ENCODE assay signal across 8 mouse cellular contexts in genomic region chr4:62208696-62209380, GRCm38 (mm10). TPM values are rescaled to one million over a fixed set of nuclear protein-coding genes. Genes with fewer than 3 reads are reported as not detected.
DNase-seq lines count a peak whose midpoint lies in the region; ATAC-seq lines count a peak whose summit lies in the region.

No protein-coding gene starts in this region.

- peak overlapping the region; percentile 87 for H3K9ac ChIP-seq in lung, embryonic 15.5 days
- peak overlapping the region; percentile 54 for H3K9ac ChIP-seq in intestine, embryonic 14.5 days (ENCODE audit: low read length)
- H3K9ac ChIP-seq in neural tube, embryonic 11.5 days (ENCODE audit: low read length) = peak overlapping the region; percentile 81

- peak overlapping the region; percentile 83 for H3K4me3 ChIP-seq in lung, embryonic 15.5 days
- peak overlapping the region; percentile 64 for H3K4me3 ChIP-seq in intestine, embryonic 14.5 days (ENCODE audit: low read depth, low read length)
- H3K4me3 ChIP-seq in neural tube, embryonic 11.5 days (ENCODE audit: low read depth, low read length) = peak overlapping the region; percentile 64

- H3K4me2 ChIP-seq in lung, embryonic 15.5 days = peak overlapping the region; percentile 68
- H3K4me2 ChIP-seq in intestine, embryonic 14.5 days (ENCODE audit: low read length) = peak overlapping the region; percentile 75
- H3K4me2 ChIP-seq in neural tube, embryonic 11.5 days (ENCODE audit: low read depth) = peak overlapping the region; percentile 61

- H3K27me3 ChIP-seq in lung, embryonic 15.5 days = no peaks in the 10 kb centered on the region
- H3K27me3 ChIP-seq in intestine, embryonic 14.5 days (replicated peaks; ENCODE audit: control insufficient read depth, insufficient read depth, low read length) = no peaks in the 10 kb centered on the region
- H3K27me3 ChIP-seq in neural tube, embryonic 11.5 days (ENCODE audit: control insufficient read depth, insufficient read depth, low read length) = no peaks in the 10 kb centered on the region

- H3K9me3 ChIP-seq in lung, embryonic 15.5 days = no peaks in the 10 kb centered on the region
- no peaks in the 10 kb centered on the region for H3K9me3 ChIP-seq in intestine, embryonic 14.5 days (ENCODE audit: control insufficient read depth, low read length)
- no peaks in the 10 kb centered on the region for H3K9me3 ChIP-seq in neural tube, embryonic 11.5 days (ENCODE audit: control insufficient read depth, low read length)

- H3K4me1 ChIP-seq in lung, embryonic 15.5 days = peaks cover 19% of the 10 kb centered on the region
- H3K4me1 ChIP-seq in intestine, embryonic 14.5 days (replicated peaks; ENCODE audit: control insufficient read depth, insufficient read depth, low read length) = peaks cover 15% of the 10 kb centered on the region
- H3K4me1 ChIP-seq in neural tube, embryonic 11.5 days (ENCODE audit: control insufficient read depth, insufficient read depth, low read length) = no peaks in the 10 kb centered on the region

- peak overlapping the region; percentile 95 for H3K27ac ChIP-seq in lung, embryonic 15.5 days
- peak overlapping the region; percentile 91 for H3K27ac ChIP-seq in intestine, embryonic 14.5 days (ENCODE audit: low read depth)
- peak overlapping the region; percentile 83 for H3K27ac ChIP-seq in neural tube, embryonic 11.5 days (ENCODE audit: low read depth, low read length)

- intact Hi-C loops in left cerebral cortex, postnatal 14 days (cut with DNase I) = no loop called here

- ATAC-seq in lung, embryonic 15.5 days (ENCODE audit: borderline replicate concordance, extremely low read depth, low FRiP score, low TSS enrichment) = peak; percentile 48
- no peak; the same call in none of the 2 replicates for ATAC-seq in intestine, embryonic 14.5 days (replicated peaks; ENCODE audit: low FRiP score, low TSS enrichment, low read depth)
- ATAC-seq in neural tube, embryonic 11.5 days (ENCODE audit: insufficient read depth, low FRiP score, low TSS enrichment) = peak; percentile 29
- no peak for ATAC-seq in erythroid progenitor cell, adult 5-6 weeks (replicated peaks; ENCODE audit: low FRiP score, poor library complexity, severe bottlenecking)

- DNase-seq in cerebellum, adult 9-11 months = peak; percentile 21
- no peak for DNase-seq in cerebellum, postnatal 36 days
- no peak for DNase-seq in lung, postnatal 4 days
- DNase-seq in intestine, embryonic 14.5 days (ENCODE audit: low spot score) = no peak
- DNase-seq in neural tube, embryonic 11.5 days (ENCODE audit: low spot score) = peak; percentile 11
- no peak for DNase-seq in left cerebral cortex, postnatal 14 days (ENCODE audit: low spot score in 2 of 2)

- peaks cover 7% of the 10 kb centered on the region for H3K36me3 ChIP-seq in lung, embryonic 15.5 days
- H3K36me3 ChIP-seq in intestine, embryonic 14.5 days (ENCODE audit: control insufficient read depth, insufficient read depth, low read length) = peaks cover 7% of the 10 kb centered on the region
- peaks cover 3% of the 10 kb centered on the region; the same call in 1 of the 2 replicates for H3K36me3 ChIP-seq in neural tube, embryonic 11.5 days (ENCODE audit: control insufficient read depth, insufficient read depth, low read length)

- 5% methylated on average over 19 of the region's 19 CpGs for WGBS in lung, embryonic 15.5 days
- WGBS in intestine, embryonic 14.5 days = 5% methylated on average over 19 of the region's 19 CpGs
- whole genome bisulfite sequencing in neural tube, embryonic 11.5 days = 4% methylated on average over 19 of the region's 19 CpGs

RNA-seq across cellular contexts. Expression of gene Zfp37, which starts 22.0 kb away (rescaled TPM):
- 8.7 and 9.3 TPM in 2 replicates for polyA plus RNA-seq in lung, embryonic 15.5 days (2015; fragmentation: Nextera tagmentation; extraction: Ambion mirVana)
- 9.9 and 12.4 TPM in 2 replicates for polyA plus RNA-seq in intestine, embryonic 14.5 days (2014; fragmentation: Nextera tagmentation; extraction: Ambion mirVana)
- polyA plus RNA-seq in neural tube, embryonic 11.5 days (2014; fragmentation: Nextera tagmentation; extraction: Ambion mirVana) = 28.6 and 29.4 TPM in 2 replicates
- not detected in 2 replicates for total RNA-seq in erythroid progenitor cell, adult 5-6 weeks (2015; ENCODE audit: low replicate concordance)
- total RNA-seq in erythroid progenitor cell, adult 5-6 weeks (2017; ENCODE audit: low replicate concordance) = 0.98 and 2.2 TPM in 2 replicates
- total RNA-seq in left cerebral cortex, postnatal 14 days (2021) = 10 to 100 TPM; 20.3 to 20.7 TPM

RNA-seq across cellular contexts. Expression of gene Slc31a2, which starts 53.5 kb away (rescaled TPM):
- polyA plus RNA-seq in lung, embryonic 15.5 days (2015; fragmentation: Nextera tagmentation; extraction: Ambion mirVana) = 18.1 and 22.4 TPM in 2 replicates
- polyA plus RNA-seq in intestine, embryonic 14.5 days (2014; fragmentation: Nextera tagmentation; extraction: Ambion mirVana) = 13.6 and 14.5 TPM in 2 replicates
- polyA plus RNA-seq in neural tube, embryonic 11.5 days (2014; fragmentation: Nextera tagmentation; extraction: Ambion mirVana) = 13.0 and 17.2 TPM in 2 replicates
- 6.5 and 9.6 TPM in 2 replicates for total RNA-seq in erythroid progenitor cell, adult 5-6 weeks (2015; ENCODE audit: low replicate concordance)
- total RNA-seq in erythroid progenitor cell, adult 5-6 weeks (2017; ENCODE audit: low replicate concordance) = 3.0 and 3.2 TPM in 2 replicates
- 1 to 10 TPM; 7.1 to 9.8 TPM for total RNA-seq in left cerebral cortex, postnatal 14 days (2021)

RNA-seq across cellular contexts. Expression of gene Mup21, which starts 58.2 kb away (rescaled TPM):
- not detected in 2 replicates for polyA plus RNA-seq in lung, embryonic 15.5 days (2015; fragmentation: Nextera tagmentation; extraction: Ambion mirVana)
- not detected in 2 replicates for polyA plus RNA-seq in intestine, embryonic 14.5 days (2014; fragmentation: Nextera tagmentation; extraction: Ambion mirVana)
- not detected in 2 replicates for polyA plus RNA-seq in neural tube, embryonic 11.5 days (2014; fragmentation: Nextera tagmentation; extraction: Ambion mirVana)
- not detected in 2 replicates for total RNA-seq in erythroid progenitor cell, adult 5-6 weeks (2015; ENCODE audit: low replicate concordance)
- total RNA-seq in erythroid progenitor cell, adult 5-6 weeks (2017; ENCODE audit: low replicate concordance) = not detected in 2 replicates
- not detected for total RNA-seq in left cerebral cortex, postnatal 14 days (2021)

Comparison
In these comparisons a context has a peak if more than half of its experiments do, and no peak if none do; other contexts are left out.
1. DNase-seq: peak in cerebellum, adult 9-11 months (single experiment) and neural tube, embryonic 11.5 days (single experiment); none in cerebellum, postnatal 36 days (0 of 2), lung, postnatal 4 days (0 of 2), intestine, embryonic 14.5 days (single experiment) and left cerebral cortex, postnatal 14 days (0 of 2).
2. ATAC-seq: peak in lung, embryonic 15.5 days (single experiment) and neural tube, embryonic 11.5 days (single experiment); none in intestine, embryonic 14.5 days (single experiment) and erythroid progenitor cell, adult 5-6 weeks (single experiment).
3. Peak in every context shown above with its lines, with median percentiles within 50 percentile points of each other: H3K27ac ChIP-seq, H3K4me2 ChIP-seq, H3K4me3 ChIP-seq and H3K9ac ChIP-seq.